34 mouse cellular contexts compared by ENCODE assay signal in genomic region chr11:84684325-84684724, GRCm38 (mm10).
"Had no signal": no experiment of that assay in that cellular context is flagged by ENCODE, and none has a peak within 500 bp of the region (broad histone marks: within the 10 kb centered on the region; RNA-seq: fewer than 3 reads in every experiment).

No protein-coding gene starts in this region.

- H3K4me2 ChIP-seq: heart, embryonic 11.5 days; heart, embryonic 12.5 days; heart, embryonic 13.5 days; heart, embryonic 15.5 days; hindbrain, embryonic 12.5 days; hindbrain, embryonic 13.5 days; hindbrain, embryonic 14.5 days; hindbrain, embryonic 15.5 days; intestine, embryonic 15.5 days; kidney, embryonic 15.5 days had no signal

- H3K4me1 ChIP-seq: heart, embryonic 10.5 days; heart, embryonic 12.5 days; heart, embryonic 13.5 days; heart, embryonic 15.5 days; intestine, embryonic 15.5 days had no signal

- DNase-seq: heart, postnatal 10 days; heart, postnatal 14 days; heart, postnatal 36 days; heart, postnatal 4 days; kidney, adult 11 months; kidney, adult 18-20 months; kidney, adult 2 months; kidney, adult 8-10 months; kidney, adult 9 months; kidney, postnatal 10 days; kidney, postnatal 14 days; kidney, postnatal 25 days; kidney, postnatal 36 days; kidney, postnatal 4 days; layer of hippocampus, adult 9-11 months; layer of hippocampus, postnatal 36 days had no signal

- ATAC-seq: hindbrain, postnatal 0 days; inflammation-experienced regulatory T-cells, adult 6 months; intestine, embryonic 15.5 days; intestine, embryonic 16.5 days; intestine, postnatal 0 days had no signal

- H3K27me3 ChIP-seq: intestine, embryonic 15.5 days had no signal

- H3K9me3 ChIP-seq: heart, embryonic 10.5 days; heart, embryonic 12.5 days; heart, embryonic 15.5 days; hindbrain, embryonic 12.5 days; hindbrain, embryonic 13.5 days; hindbrain, embryonic 15.5 days; intestine, embryonic 15.5 days; kidney, embryonic 15.5 days had no signal

- H3K4me3 ChIP-seq: heart, embryonic 10.5 days; heart, embryonic 12.5 days; heart, embryonic 13.5 days; heart, embryonic 15.5 days; hindbrain, embryonic 10.5 days; hindbrain, embryonic 12.5 days; hindbrain, embryonic 13.5 days; hindbrain, embryonic 15.5 days; intestine, embryonic 15.5 days; kidney, embryonic 15.5 days; layer of hippocampus, adult 2 months had no signal

- H3K36me3 ChIP-seq: heart, embryonic 10.5 days; heart, embryonic 12.5 days; heart, embryonic 13.5 days; heart, embryonic 15.5 days; hindbrain, embryonic 10.5 days; hindbrain, embryonic 12.5 days; hindbrain, embryonic 13.5 days; hindbrain, embryonic 15.5 days; intestine, embryonic 15.5 days; kidney, embryonic 15.5 days had no signal

- H3K9ac ChIP-seq: heart, embryonic 12.5 days; heart, embryonic 13.5 days; heart, embryonic 15.5 days; hindbrain, embryonic 12.5 days; hindbrain, embryonic 13.5 days; hindbrain, embryonic 14.5 days; hindbrain, embryonic 15.5 days; intestine, embryonic 15.5 days; kidney, embryonic 15.5 days had no signal

- H3K27ac ChIP-seq: heart, embryonic 10.5 days; heart, embryonic 13.5 days; heart, embryonic 15.5 days; hindbrain, embryonic 10.5 days; hindbrain, embryonic 12.5 days; hindbrain, embryonic 13.5 days; hindbrain, embryonic 15.5 days; hindbrain, postnatal 0 days; intestine, embryonic 15.5 days; kidney, embryonic 15.5 days; kidney, postnatal 0 days; layer of hippocampus, adult 2 months had no signal
